Mouse (Mus musculus) lung, adult 10 weeks (tissue): Measurements from ENCODE around the gene Ankrd53. TPM values are rescaled to one million over a fixed set of nuclear protein-coding genes. Genes with fewer than 3 reads are reported as not detected.

Experiments
- polyA plus RNA-seq: library from polyadenylated mRNA; stranded (reverse); fragments of 350-450 nt; fragmentation: Illumina TruSeq; extraction: RNeasy Lipid Tissue Mini Kit (QIAGEN cat#74804); gene quantifications from one replicate; pipeline ENCODE4 v1.2.3, GENCODE M21; 2014; ENCODE audit warnings: low read depth, low replicate concordance; ENCODE audit not compliant: insufficient read depth

Gene Ankrd53
- not detected for polyA plus RNA-seq

GRCm38 (mm10) chr6:83762344-83762743 lies at the start of gene Ankrd53:
Gene Ankrd53, plus strand, starts transcription at chr6:83762644.

GRCm38 (mm10) chr6:83742761-83743160 lies 19.7 kb upstream of the Ankrd53 start, which contains the start of gene Atp6v1b1:
Gene Atp6v1b1, plus strand, starts transcription at chr6:83742990.

GRCm38 (mm10) chr6:83775638-83776293 lies 13.3 kb downstream of the Ankrd53 start, which contains the start of gene Tex261:
Gene Tex261, minus strand, starts transcription at chr6:83775813.

GRCm38 (mm10) chr6:83794760-83795296 lies 32.4 kb downstream of the Ankrd53 start, which contains the start of gene Nagk:
Gene Nagk, plus strand, starts transcription at chr6:83794982.

Other genes with a start within 250 kb of the Ankrd53 start
- gene Actg2, start 226.4 kb upstream of the Ankrd53 start, polyA plus RNA-seq: 55.9 TPM
- gene Stambp, start 189.9 kb upstream of the Ankrd53 start, polyA plus RNA-seq: 15.3 TPM
- not detected for gene Clec4f, start 106.5 kb upstream of the Ankrd53 start, polyA plus RNA-seq
- gene Cd207, start 84.8 kb upstream of the Ankrd53 start, polyA plus RNA-seq: 1.4 TPM
- not detected for gene Vax2, start 51.4 kb upstream of the Ankrd53 start, polyA plus RNA-seq
- gene Atp6v1b1, start 19.7 kb upstream of the Ankrd53 start, polyA plus RNA-seq: 3.5 TPM
- gene Tex261, start 13.2 kb downstream of the Ankrd53 start, polyA plus RNA-seq: 42.8 TPM
- 45.1 TPM for gene Nagk, start 32.3 kb downstream of the Ankrd53 start, polyA plus RNA-seq
- gene Paip2b, start 69.1 kb downstream of the Ankrd53 start, polyA plus RNA-seq: 16.8 TPM
- gene Zfp638, start 104.5 kb downstream of the Ankrd53 start, polyA plus RNA-seq: 36.5 TPM
- gene Dysf, start 245.9 kb downstream of the Ankrd53 start, polyA plus RNA-seq: 6.5 TPM